Mouse (Mus musculus) lung, embryonic 16.5 days (tissue): Measurements from ENCODE around the gene Gm12216. TPM values are rescaled to one million over a fixed set of nuclear protein-coding genes. Genes with fewer than 3 reads are reported as not detected.

Source experiments
- ATAC-seq: fragments of 200-750 bp; cut with Nextera tagmentation; 2 replicates; pipeline ENCODE4 v1.8.0; 2017; ENCODE audit warnings: low read depth, mild to moderate bottlenecking, moderate library complexity
- H3K27ac ChIP-seq: fragments of 300-500 bp; sonication (generic); 2 replicates; pipeline ENCODE4 v1.5.1; 2014; ENCODE audit warnings: mild to moderate bottlenecking, control low read depth, low read length
- H3K27me3 ChIP-seq: fragments of 300-500 bp; sonication (generic); 2 replicates; pipeline ENCODE4 v1.6.1; 2014; ENCODE audit warnings: low read depth, low read length, mixed read lengths; ENCODE audit not compliant: control insufficient read depth, insufficient read depth
- H3K36me3 ChIP-seq: fragments of 300-500 bp; sonication (generic); 2 replicates; pipeline ENCODE4 v1.6.1; 2014; ENCODE audit warnings: low read length; ENCODE audit not compliant: control insufficient read depth, insufficient read depth
- H3K4me1 ChIP-seq: fragments of 300-500 bp; sonication (generic); replicated peaks from 2 replicates; pipeline ENCODE4 v1.6.1; 2014; ENCODE audit warnings: low read length, mixed read lengths; ENCODE audit not compliant: control insufficient read depth, insufficient read depth
- H3K4me2 ChIP-seq: fragments of 300-500 bp; sonication (generic); 2 replicates; pipeline ENCODE4 v1.6.1; 2014; ENCODE audit warnings: low read depth, low read length, control low read depth
- H3K4me3 ChIP-seq: fragments of 300-500 bp; sonication (generic); 2 replicates; pipeline ENCODE4 v1.5.1; 2014; ENCODE audit warnings: mild to moderate bottlenecking, low read length, control low read depth
- H3K9ac ChIP-seq: fragments of 300-500 bp; sonication (generic); 2 replicates; pipeline ENCODE4 v1.6.1; 2014; ENCODE audit warnings: low read length, control low read depth
- H3K9me3 ChIP-seq: fragments of 300-500 bp; sonication (generic); 2 replicates; pipeline ENCODE4 v1.6.1; 2016; ENCODE audit warnings: low read length; ENCODE audit not compliant: control insufficient read depth
- WGBS: fragments of 180-500 bp; shearing (Covaris S2); extraction: QIAGEN DNeasy Blood & Tissue Kit; methylation state at CpG from one replicate; pipeline ENCODE4 v1.1.7; 2014; 5-methylcytosine and 5-hydroxymethylcytosine counted together
- microRNA-seq: library from miRNA; unstranded; fragments of <30 nt; microRNA quantifications from one replicate; pipeline ENCODE4, GENCODE M21; 2016
- polyA plus RNA-seq: library from polyadenylated mRNA; unstranded; fragments of >200 nt; fragmentation: Nextera tagmentation; extraction: Ambion mirVana; gene quantifications from 2 replicates; pipeline ENCODE4 v1.2.1, GENCODE M21; 2015

Gene Gm12216
- polyA plus RNA-seq, 1 experiment from 2014 or later = 1.8 TPM

DNA sequence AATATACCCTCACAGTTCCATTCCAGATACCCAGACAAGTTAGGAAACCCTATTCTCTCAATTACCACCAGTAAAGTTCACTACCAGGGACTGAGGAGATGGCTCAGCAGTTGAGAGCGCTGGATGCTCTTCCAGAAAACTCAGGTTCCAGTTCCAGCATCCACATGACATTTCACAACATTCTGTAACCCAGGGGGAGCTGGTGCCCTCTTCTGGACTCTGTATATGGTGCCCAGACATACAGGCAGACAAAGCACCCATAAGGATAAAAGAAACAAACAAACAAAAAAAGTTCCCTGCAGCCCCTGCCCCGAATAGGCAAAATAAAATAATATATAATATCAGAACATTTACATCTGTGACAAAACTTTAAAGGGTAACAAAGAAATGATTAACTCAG is 124.6 kb downstream of the Gm12216 start:
- H3K27me3 ChIP-seq = no peaks in the 10 kb centered on the region
- no peaks in the 10 kb centered on the region for H3K36me3 ChIP-seq
- H3K4me2 ChIP-seq = no peak overlapping the region
- ATAC-seq = no peak
- no peak overlapping the region for H3K4me3 ChIP-seq
- H3K9ac ChIP-seq = no peak overlapping the region
- H3K4me1 ChIP-seq = no peaks in the 10 kb centered on the region
- H3K27ac ChIP-seq = no peak overlapping the region
- H3K9me3 ChIP-seq = no peaks in the 10 kb centered on the region
- 72% methylated on average over 2 of the region's 2 CpGs for WGBS

DNA sequence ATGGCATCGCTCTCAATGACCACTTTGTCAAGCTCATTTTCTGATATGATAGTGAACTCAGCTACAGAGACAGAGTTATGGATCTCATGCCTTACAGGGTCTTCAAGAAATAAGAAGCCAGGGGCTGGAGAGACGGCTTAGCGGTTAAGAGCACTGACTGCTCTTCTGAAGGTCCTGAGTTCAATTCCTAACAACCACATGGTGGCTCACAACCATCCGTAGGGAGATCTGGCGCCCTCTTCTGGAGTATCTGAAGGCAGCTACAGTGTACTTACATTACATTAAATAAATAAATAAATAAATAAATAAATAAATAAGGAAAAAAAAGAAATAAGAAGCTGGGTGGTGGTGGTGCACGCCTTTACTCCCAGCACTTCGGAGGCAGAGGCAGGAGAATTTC is 125.2 kb downstream of the Gm12216 start:
- Histone ChIP-seq H3K4me1 (no peaks in the 10 kb centered on the region), H3K9ac (no peak overlapping the region), H3K9me3 (no peaks in the 10 kb centered on the region), H3K4me3 (no peak overlapping the region), H3K4me2 (no peak overlapping the region), H3K27me3 (no peaks in the 10 kb centered on the region), H3K36me3 (no peaks in the 10 kb centered on the region), H3K27ac (no peak overlapping the region)
- WGBS = 86% methylated on average over 7 of the region's 7 CpGs
- no peak for ATAC-seq

Small RNAs within 50 kb of the gene (microRNA-seq; reads per million reads assigned to microRNA genes)
- not detected for gene Mir7671

Other genes starting within 250 kb of the Gm12216 start
- gene Il4, start 240.6 kb downstream of the Gm12216 start, polyA plus RNA-seq = 1.0 and 1.4 TPM in 2 replicates
- not detected in 2 replicates for gene Il13, start 224.6 kb downstream of the Gm12216 start, polyA plus RNA-seq
- 29.5 and 33.7 TPM in 2 replicates for gene Rad50, start 151.9 kb downstream of the Gm12216 start, polyA plus RNA-seq
- gene Il5, start 138.5 kb downstream of the Gm12216 start, polyA plus RNA-seq = not detected in 2 replicates
- gene Irf1, start 89.2 kb downstream of the Gm12216 start, polyA plus RNA-seq = 29.7 and 33.9 TPM in 2 replicates
- 0.24 and 0.39 TPM in 2 replicates for gene Gm17334, start 86.1 kb downstream of the Gm12216 start, polyA plus RNA-seq
- gene Slc22a5, start 32.4 kb upstream of the Gm12216 start, polyA plus RNA-seq = 9.1 and 9.7 TPM in 2 replicates
- gene Slc22a21, start 121.1 kb upstream of the Gm12216 start, polyA plus RNA-seq = 3.6 and 5.0 TPM in 2 replicates
- 0.63 and 0.69 TPM in 2 replicates for gene Slc22a4, start 168.8 kb upstream of the Gm12216 start, polyA plus RNA-seq
- 12.6 and 15.6 TPM in 2 replicates for gene Pdlim4, start 209.8 kb upstream of the Gm12216 start, polyA plus RNA-seq
- 41.4 and 47.4 TPM in 2 replicates for gene P4ha2, start 240.8 kb upstream of the Gm12216 start, polyA plus RNA-seq